Mouse (Mus musculus): ENCODE data around the gene Tecta.

Gene Tecta

GRCm38 (mm10) chr9:42321442-42321841, 78.3 kb downstream of the Tecta start:
- no peak for DNase-seq (ENCODE audit: low read depth, low spot score)

GRCm38 (mm10) chr9:42320616-42321015, 79.1 kb downstream of the Tecta start:
- no peak for DNase-seq (ENCODE audit: low read depth, low spot score)

GRCm38 (mm10) chr9:42318455-42318987, 81.2 kb downstream of the Tecta start:
- DNase-seq (ENCODE audit: low read depth, low spot score): no peak

- DNase-seq (ENCODE audit: low read depth, low spot score): no peak
Measured at GRCm38 (mm10) chr9:42317337-42317736, 82.4 kb downstream of the Tecta start.

GRCm38 (mm10) chr9:42315816-42316215, 83.9 kb downstream of the Tecta start:
- DNase-seq (ENCODE audit: low read depth, low spot score): peak; percentile 81

- DNase-seq (ENCODE audit: low read depth, low spot score): peak; percentile 71
Measured at GRCm38 (mm10) chr9:42314959-42315358, 84.8 kb downstream of the Tecta start.

- no peak for DNase-seq (ENCODE audit: low read depth, low spot score)
Measured at GRCm38 (mm10) chr9:42314388-42314787, 85.3 kb downstream of the Tecta start.

- DNase-seq (ENCODE audit: low read depth, low spot score): peak; percentile 73
Measured at GRCm38 (mm10) chr9:42313872-42314271, 85.9 kb downstream of the Tecta start.

GRCm38 (mm10) chr9:42311311-42311710, 88.4 kb downstream of the Tecta start:
- DNase-seq (ENCODE audit: low read depth, low spot score): no peak

GRCm38 (mm10) chr9:42303894-42304293, 95.8 kb downstream of the Tecta start:
- DNase-seq (ENCODE audit: low read depth, low spot score): no peak

GRCm38 (mm10) chr9:42301082-42301633, 98.6 kb downstream of the Tecta start:
- DNase-seq (ENCODE audit: low read depth, low spot score): no peak

GRCm38 (mm10) chr9:42296297-42296922, 103.3 kb downstream of the Tecta start:
- no peak for DNase-seq (ENCODE audit: low read depth, low spot score)

- no peak for DNase-seq (ENCODE audit: low read depth, low spot score)
Measured at GRCm38 (mm10) chr9:42294131-42294530, 105.6 kb downstream of the Tecta start.

- DNase-seq (ENCODE audit: low read depth, low spot score): no peak
Measured at GRCm38 (mm10) chr9:42293596-42293995, 106.1 kb downstream of the Tecta start.

GRCm38 (mm10) chr9:42293051-42293450, 106.7 kb downstream of the Tecta start:
- no peak for DNase-seq (ENCODE audit: low read depth, low spot score)

- no peak for DNase-seq (ENCODE audit: low read depth, low spot score)
Measured at GRCm38 (mm10) chr9:42279676-42280075, 120.1 kb downstream of the Tecta start.
